Mouse (Mus musculus) embryonic fibroblast, embryonic 13.5 days (primary cell): ENCODE results near the gene Kif1b.

Experiments
- CTCF ChIP-seq: IDR thresholded peaks from 2 replicates; pipeline ENCODE4 v1.5.1; 2011; ENCODE audit warnings: mild to moderate bottlenecking, control low read depth, low read length, moderate library complexity, borderline replicate concordance; ENCODE audit not compliant: insufficient read depth
- POLR2A ChIP-seq: IDR thresholded peaks from 2 replicates; pipeline ENCODE4 v1.6.1; 2011; ENCODE audit warnings: low read depth, mild to moderate bottlenecking, control low read depth, low read length, moderate library complexity

DNA sequence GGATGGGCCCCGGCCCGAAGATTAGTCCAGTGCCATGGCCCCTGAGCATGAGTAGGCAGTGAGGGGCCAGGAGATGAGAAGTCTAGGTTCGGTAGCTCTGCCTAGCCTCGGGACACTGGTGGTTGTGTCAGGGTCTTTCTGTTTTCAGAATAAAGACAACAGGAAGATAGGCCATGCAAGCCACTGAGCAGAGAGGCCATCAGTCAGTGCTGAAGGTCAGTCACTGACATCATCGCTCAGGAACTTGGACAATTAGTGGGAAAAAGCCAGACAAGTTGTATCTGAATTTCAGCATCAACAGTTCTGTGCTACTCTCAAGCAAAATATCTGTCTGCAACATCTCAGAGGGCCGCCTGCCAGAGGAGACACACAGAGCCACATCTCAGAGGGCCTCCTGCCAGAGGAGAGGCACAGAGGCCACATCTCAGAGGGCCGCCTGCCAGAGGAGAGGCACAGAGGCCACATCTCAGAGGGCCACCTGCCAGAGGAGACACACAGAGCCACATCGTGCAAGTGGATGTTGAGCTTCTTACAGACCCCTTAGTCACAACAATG is 44.2 kb upstream of the Kif1b start:
- TF ChIP-seq POLR2A, result no peak
- no peak for TF ChIP-seq CTCF
